Mouse (Mus musculus) monocyte, adult 2 months (primary cell): ENCODE data around the gene 4933402J07Rik.

Experiments
- DNase-seq, 2 experiments: peaks; one replicate each; pipeline ENCODE4 v3.0.0; 2022; ENCODE audit warnings: low spot score in 2 of 2, low read depth in 1 of 2

The 4933402J07Rik gene

GRCm38 (mm10) chr8:87620225-87620624, 56.6 kb downstream of the 4933402J07Rik start:
- no peak for DNase-seq

- no peak for DNase-seq
These were observed 57.5 kb downstream of the 4933402J07Rik start for GRCm38 (mm10) chr8:87621181-87621580.

GRCm38 (mm10) chr8:87629656-87630055, 66.0 kb downstream of the 4933402J07Rik start:
- DNase-seq = no peak

GRCm38 (mm10) chr8:87631776-87632175, 68.1 kb downstream of the 4933402J07Rik start:
- DNase-seq = no peak

- no peak for DNase-seq
These were observed 72.6 kb downstream of the 4933402J07Rik start for GRCm38 (mm10) chr8:87636226-87636742.
